29 mouse cellular contexts compared by ENCODE assay signal in genomic region chrX:9789542-9789941, GRCm38 (mm10). TPM values are rescaled to one million over a fixed set of nuclear protein-coding genes. Genes with fewer than 3 reads are reported as not detected.
A peak's percentile ranks its signal among the peaks of the same experiment; 100 is the strongest.
DNase-seq lines count a peak whose midpoint lies in the region; ATAC-seq and TF ChIP-seq lines count a peak whose summit lies in the region.
"Had no signal": no experiment of that assay in that cellular context is flagged by ENCODE, and none has a peak within 500 bp of the region (broad histone marks: within the 10 kb centered on the region; RNA-seq: fewer than 3 reads in every experiment).

No protein-coding gene starts in this region.

- intact Hi-C loops in left cerebral cortex, postnatal 14 days (cut with DNase I): no loop called here
- intact Hi-C loops in left cerebral cortex, postnatal 4 days (cut with DNase I): no loop called here

- H3K4me1 ChIP-seq in forebrain, postnatal 0 days (ENCODE audit: insufficient read depth): no peaks in the 10 kb centered on the region
- no peaks in the 10 kb centered on the region for H3K4me1 ChIP-seq in forebrain, embryonic 12.5 days
- H3K4me1 ChIP-seq: embryonic facial prominence, embryonic 13.5 days; embryonic facial prominence, embryonic 15.5 days; forebrain, embryonic 15.5 days had no signal

- peak; percentile 2 for DNase-seq in forebrain, postnatal 0 days
- DNase-seq in left cerebral cortex, postnatal 14 days (ENCODE audit: low spot score in 2 of 2): peak; percentile 1
- DNase-seq in left cerebral cortex, postnatal 4 days: no peak
- peak; percentile 1 for DNase-seq in brain, embryonic 14.5 days (ENCODE audit: low read depth)
- DNase-seq in telencephalon, adult 2 months (ENCODE audit: low read depth, low spot score): peak; percentile 6
- DNase-seq in cerebellum, postnatal 14 days: no peak
- DNase-seq: adrenal gland, adult 2 months; adrenal gland, postnatal 10 days; adrenal gland, postnatal 25 days; cerebellum, adult 11-12 months; cerebellum, adult 2 months; cerebellum, adult 9-10 months; cerebellum, postnatal 10 days; cerebellum, postnatal 36 days; embryo, embryonic 11 days had no signal

- WGBS in forebrain, postnatal 0 days: 61% methylated on average over 3 of the region's 3 CpGs
- 83% methylated on average over 3 of the region's 3 CpGs for WGBS in forebrain, embryonic 12.5 days

- no peaks in the 10 kb centered on the region for H3K27me3 ChIP-seq in forebrain, postnatal 0 days (ENCODE audit: insufficient read depth, low read length)
- no peaks in the 10 kb centered on the region for H3K27me3 ChIP-seq in forebrain, embryonic 12.5 days
- H3K27me3 ChIP-seq: embryonic facial prominence, embryonic 13.5 days; embryonic facial prominence, embryonic 15.5 days; forebrain, embryonic 15.5 days had no signal

- H3K27ac ChIP-seq in forebrain, postnatal 0 days (ENCODE audit: low read depth, low read length): no peak overlapping the region
- no peak overlapping the region for H3K27ac ChIP-seq in forebrain, embryonic 12.5 days
- H3K27ac ChIP-seq: embryonic facial prominence, embryonic 13.5 days; embryonic facial prominence, embryonic 15.5 days; forebrain, embryonic 15.5 days had no signal

- H3K4me2 ChIP-seq in forebrain, postnatal 0 days (ENCODE audit: low read depth): no peak overlapping the region
- no peak overlapping the region for H3K4me2 ChIP-seq in forebrain, embryonic 12.5 days
- H3K4me2 ChIP-seq: embryonic facial prominence, embryonic 13.5 days; embryonic facial prominence, embryonic 15.5 days; forebrain, embryonic 15.5 days had no signal

- no peaks in the 10 kb centered on the region for H3K9me3 ChIP-seq in forebrain, postnatal 0 days (ENCODE audit: low read length)
- no peaks in the 10 kb centered on the region for H3K9me3 ChIP-seq in forebrain, embryonic 12.5 days
- H3K9me3 ChIP-seq: embryonic facial prominence, embryonic 13.5 days; embryonic facial prominence, embryonic 15.5 days; forebrain, embryonic 15.5 days had no signal

- H3K36me3 ChIP-seq in forebrain, postnatal 0 days (ENCODE audit: insufficient read depth): no peaks in the 10 kb centered on the region
- no peaks in the 10 kb centered on the region for H3K36me3 ChIP-seq in forebrain, embryonic 12.5 days (replicated peaks)
- H3K36me3 ChIP-seq: embryonic facial prominence, embryonic 13.5 days; embryonic facial prominence, embryonic 15.5 days; forebrain, embryonic 15.5 days had no signal

- H3K4me3 ChIP-seq in forebrain, postnatal 0 days (ENCODE audit: low read depth, low read length): no peak overlapping the region
- H3K4me3 ChIP-seq in forebrain, embryonic 12.5 days (replicated peaks): no peak overlapping the region
- H3K4me3 ChIP-seq: embryonic facial prominence, embryonic 13.5 days; embryonic facial prominence, embryonic 15.5 days; forebrain, embryonic 15.5 days had no signal

- TF ChIP-seq POLR2A in brain, embryonic 14.5 days (IDR thresholded peaks at IDR 0.05; ENCODE audit: borderline replicate concordance, extremely low read depth, insufficient read depth, insufficient read length, poor library complexity, severe bottlenecking): no peak

- peak; percentile 83 for ATAC-seq in forebrain, postnatal 0 days
- ATAC-seq in forebrain, embryonic 12.5 days (ENCODE audit: low FRiP score): no peak
- no peak for ATAC-seq in erythroblast, adult 5-6 weeks (replicated peaks; ENCODE audit: low FRiP score, poor library complexity, severe bottlenecking)
- ATAC-seq: forebrain, embryonic 15.5 days had no signal

- no peak overlapping the region for H3K9ac ChIP-seq in forebrain, postnatal 0 days
- H3K9ac ChIP-seq in forebrain, embryonic 12.5 days: no peak overlapping the region
- H3K9ac ChIP-seq: embryonic facial prominence, embryonic 13.5 days; embryonic facial prominence, embryonic 15.5 days; forebrain, embryonic 15.5 days had no signal

- TF ChIP-seq CTCF in forebrain, postnatal 0 days (IDR thresholded peaks at IDR 0.05; ENCODE audit: low read depth): no peak
- TF ChIP-seq CTCF in brain, embryonic 14.5 days (IDR thresholded peaks at IDR 0.05; ENCODE audit: borderline replicate concordance, extremely low read depth, insufficient read depth, insufficient read length): no peak

RNA-seq across cellular contexts. Expression of gene Hypm, which starts 57.2 kb away (rescaled TPM):
- not detected in 2 replicates for total RNA-seq in forebrain, postnatal 0 days (2014; rRNA removed)
- not detected in 2 replicates for polyA plus RNA-seq in forebrain, postnatal 0 days (2015; fragmentation: Nextera tagmentation; extraction: Ambion mirVana)
- polyA plus RNA-seq in forebrain, embryonic 12.5 days (2016; fragmentation: Nextera tagmentation; extraction: Ambion mirVana): not detected in 2 replicates
- total RNA-seq in left cerebral cortex, postnatal 14 days (2021): not detected
- total RNA-seq in left cerebral cortex, postnatal 4 days (2021): not detected
- polyA plus RNA-seq in brain, embryonic 14.5 days (2012; rRNA removed): not detected in 2 replicates
- not detected in 2 replicates for total RNA-seq in erythroblast, adult 5-6 weeks (2015; ENCODE audit: low replicate concordance)
- not detected in 2 replicates for total RNA-seq in erythroblast, adult 5-6 weeks (2017; ENCODE audit: low replicate concordance)
- total RNA-seq: adrenal gland, postnatal 10 days; adrenal gland, postnatal 25 days; adrenal gland, postnatal 4 days; common myeloid progenitor, adult 5-6 weeks; ES-E14; gastrocnemius, adult 18-20 months; MEL had no signal
- polyA plus RNA-seq: C2C12; cerebellum, adult 2 months; embryonic facial prominence, embryonic 11.5 days; embryonic facial prominence, embryonic 13.5 days; embryonic facial prominence, embryonic 15.5 days; forebrain, embryonic 11.5 days; forebrain, embryonic 15.5 days; frontal cortex, adult 2 months had no signal

RNA-seq across cellular contexts. Expression of gene H2al3, which starts 60.0 kb away (rescaled TPM):
- total RNA-seq in forebrain, postnatal 0 days (2014; rRNA removed): not detected in 2 replicates
- polyA plus RNA-seq in forebrain, postnatal 0 days (2015; fragmentation: Nextera tagmentation; extraction: Ambion mirVana): not detected in 2 replicates
- not detected in 2 replicates for polyA plus RNA-seq in forebrain, embryonic 12.5 days (2016; fragmentation: Nextera tagmentation; extraction: Ambion mirVana)
- total RNA-seq in left cerebral cortex, postnatal 14 days (2021): not detected
- total RNA-seq in left cerebral cortex, postnatal 4 days (2021): not detected
- not detected in 2 replicates for polyA plus RNA-seq in brain, embryonic 14.5 days (2012; rRNA removed)
- total RNA-seq in erythroblast, adult 5-6 weeks (2015; ENCODE audit: low replicate concordance): not detected in 2 replicates
- total RNA-seq in erythroblast, adult 5-6 weeks (2017; ENCODE audit: low replicate concordance): not detected in 2 replicates
- total RNA-seq: adrenal gland, adult 2 months; adrenal gland, postnatal 10 days; adrenal gland, postnatal 25 days; adrenal gland, postnatal 4 days; common myeloid progenitor, adult 5-6 weeks; ES-E14; gastrocnemius, adult 18-20 months; MEL had no signal
- polyA plus RNA-seq: adrenal gland, adult 2 months; cerebellum, adult 2 months; embryonic facial prominence, embryonic 11.5 days; embryonic facial prominence, embryonic 13.5 days; embryonic facial prominence, embryonic 15.5 days; forebrain, embryonic 11.5 days; forebrain, embryonic 15.5 days; frontal cortex, adult 2 months had no signal

Comparison
In these comparisons a context has a peak if more than half of its experiments do, and no peak if none do; other contexts are left out.
1. DNase-seq: peak in forebrain, postnatal 0 days (single experiment), left cerebral cortex, postnatal 14 days (2 of 2), brain, embryonic 14.5 days (single experiment) and telencephalon, adult 2 months (single experiment); none in left cerebral cortex, postnatal 4 days (single experiment) and cerebellum, postnatal 14 days (0 of 2).